Comparison of ENCODE assay signal across 28 mouse cellular contexts in the genomic region with DNA sequence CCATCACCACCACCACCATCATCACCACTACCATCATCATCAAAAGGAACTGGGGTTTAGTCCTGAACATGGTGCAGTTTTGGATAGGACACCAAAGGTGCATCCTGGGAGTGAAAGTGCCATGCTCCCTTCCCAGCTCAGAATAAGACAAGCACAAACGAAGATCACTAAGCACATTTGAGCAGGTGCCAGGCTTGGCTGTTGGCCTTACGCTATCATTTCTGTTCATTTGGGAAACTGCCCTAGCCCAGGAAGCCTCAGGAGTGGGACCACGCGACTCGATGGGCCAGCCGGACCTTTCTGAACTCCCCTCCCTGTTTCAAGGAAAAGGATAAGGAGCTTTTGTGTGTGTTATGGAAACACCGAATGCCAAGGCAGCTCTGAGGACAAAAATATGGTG. TPM values are rescaled to one million over a fixed set of nuclear protein-coding genes. Genes with fewer than 3 reads are reported as not detected.
"Had no signal": no experiment of that assay in that cellular context is flagged by ENCODE, and none has a peak within 500 bp of the region (broad histone marks: within the 10 kb centered on the region; RNA-seq: fewer than 3 reads in every experiment).

No protein-coding gene starts in this region.

- H3K27ac ChIP-seq: left cerebral cortex, adult 2 months; limb, embryonic 10.5 days; limb, embryonic 13.5 days; liver, embryonic 12.5 days; liver, embryonic 15.5 days; lung, embryonic 15.5 days; midbrain, embryonic 10.5 days; midbrain, embryonic 13.5 days; stomach, postnatal 0 days had no signal

- H3K36me3 ChIP-seq: limb, embryonic 10.5 days; limb, embryonic 13.5 days; liver, embryonic 12.5 days; liver, embryonic 15.5 days; lung, embryonic 15.5 days; midbrain, embryonic 10.5 days; midbrain, embryonic 13.5 days had no signal

- H3K9me3 ChIP-seq: limb, embryonic 10.5 days; limb, embryonic 13.5 days; liver, embryonic 12.5 days; liver, embryonic 15.5 days; lung, embryonic 15.5 days; megakaryocyte, embryonic 14.5 days; midbrain, embryonic 10.5 days; midbrain, embryonic 13.5 days had no signal

- H3K27me3 ChIP-seq: liver, embryonic 12.5 days had no signal

- ATAC-seq: liver, embryonic 12.5 days had no signal

- H3K4me2 ChIP-seq: limb, embryonic 13.5 days; liver, embryonic 12.5 days; liver, embryonic 15.5 days; lung, embryonic 15.5 days had no signal

- H3K4me1 ChIP-seq: liver, embryonic 12.5 days; liver, embryonic 15.5 days had no signal

- DNase-seq: kidney, adult 9 months; kidney, postnatal 14 days; kidney, postnatal 4 days; layer of hippocampus, adult 9-11 months; layer of hippocampus, postnatal 36 days; liver; lung, adult 18-20 months; lung, postnatal 10 days; lung, postnatal 36 days; right cerebral cortex, adult 18-20 months; right cerebral cortex, postnatal 14 days; right cerebral cortex, postnatal 4 days; thymus, postnatal 25 days had no signal

- H3K4me3 ChIP-seq: left cerebral cortex, adult 2 months; limb, embryonic 10.5 days; limb, embryonic 13.5 days; liver, embryonic 12.5 days; liver, embryonic 15.5 days; lung, embryonic 15.5 days; megakaryocyte, embryonic 14.5 days; midbrain, embryonic 10.5 days; midbrain, embryonic 13.5 days; myocyte had no signal

- H3K9ac ChIP-seq: limb, embryonic 13.5 days; liver, embryonic 12.5 days; liver, embryonic 15.5 days; lung, embryonic 15.5 days had no signal

RNA-seq across cellular contexts. Expression of a gene that starts 31.8 kb away (rescaled TPM):
- total RNA-seq: monocyte, adult 5-6 weeks had no signal
- polyA plus RNA-seq: kidney, embryonic 16.5 days; limb, embryonic 10.5 days; limb, embryonic 13.5 days; liver, embryonic 12.5 days; liver, embryonic 15.5 days; lung, embryonic 15.5 days; midbrain, embryonic 10.5 days; midbrain, embryonic 13.5 days; midbrain, embryonic 16.5 days; myocyte; stomach, embryonic 14.5 days; stomach, postnatal 0 days had no signal
